Mouse (Mus musculus) C2C12 (cell line): ENCODE measurements at regions not wholly inside any gene's neighbourhood (a gene's known extent, or its start where the extent isn't known, plus 50 kb on each side); places are given as distances from the start of the nearest gene placed in this dataset.

Experiments used
- H3K27me3 ChIP-seq: one replicate; pipeline ENCODE4 v1.6.1; 2011; ENCODE audit not compliant: control insufficient read depth, insufficient read depth, insufficient read length
- H3K36me3 ChIP-seq: one replicate; pipeline ENCODE4 v1.6.1; 2011; ENCODE audit not compliant: control insufficient read depth, insufficient read depth
- H3K4me3 ChIP-seq: one replicate; pipeline ENCODE4 v1.5.1; 2011; ENCODE audit warnings: mild to moderate bottlenecking, control low read depth; ENCODE audit not compliant: poor library complexity, insufficient read depth, severe bottlenecking
- H3K79me2 ChIP-seq: one replicate; pipeline ENCODE4 v1.6.1; 2011; ENCODE audit not compliant: control insufficient read depth, insufficient read depth
- H3K79me3 ChIP-seq: one replicate; pipeline ENCODE4 v1.6.1; 2011; ENCODE audit warnings: low read depth, control low read depth
- H3ac ChIP-seq: one replicate; pipeline ENCODE3; 2011; ENCODE audit warnings: low read depth; ENCODE audit not compliant: control insufficient read depth, insufficient read length
- CEBPB ChIP-seq: IDR thresholded peaks from one replicate; pipeline ENCODE4 v1.6.1; 2011; ENCODE audit warnings: low read depth, mild to moderate bottlenecking, control low read depth, moderate library complexity
- CTCF ChIP-seq: IDR thresholded peaks from one replicate; pipeline ENCODE4 v1.5.1; 2011; ENCODE audit not compliant: control insufficient read depth, insufficient read depth, insufficient read length
- FOSL1 ChIP-seq: IDR thresholded peaks from one replicate; pipeline ENCODE4 v1.8.0; 2011; ENCODE audit warnings: mild to moderate bottlenecking, low read length; ENCODE audit not compliant: poor library complexity, insufficient read depth, severe bottlenecking
- MAX ChIP-seq: IDR thresholded peaks from one replicate; pipeline ENCODE4 v1.6.1; 2011; ENCODE audit warnings: mild to moderate bottlenecking, control low read depth
- MYOD1 ChIP-seq: IDR thresholded peaks from one replicate; pipeline ENCODE4 v1.6.1; 2011; ENCODE audit warnings: low read depth; ENCODE audit not compliant: control insufficient read depth, insufficient read length
- MYOG ChIP-seq: IDR thresholded peaks from one replicate; pipeline ENCODE4 v1.6.1; 2011; ENCODE audit not compliant: control insufficient read depth, insufficient read length; ENCODE audit errors: extremely low read depth
- USF1 ChIP-seq: IDR thresholded peaks from one replicate; pipeline ENCODE4 v1.6.1; 2011; ENCODE audit warnings: low read depth, mild to moderate bottlenecking, control low read depth, moderate library complexity

DNA sequence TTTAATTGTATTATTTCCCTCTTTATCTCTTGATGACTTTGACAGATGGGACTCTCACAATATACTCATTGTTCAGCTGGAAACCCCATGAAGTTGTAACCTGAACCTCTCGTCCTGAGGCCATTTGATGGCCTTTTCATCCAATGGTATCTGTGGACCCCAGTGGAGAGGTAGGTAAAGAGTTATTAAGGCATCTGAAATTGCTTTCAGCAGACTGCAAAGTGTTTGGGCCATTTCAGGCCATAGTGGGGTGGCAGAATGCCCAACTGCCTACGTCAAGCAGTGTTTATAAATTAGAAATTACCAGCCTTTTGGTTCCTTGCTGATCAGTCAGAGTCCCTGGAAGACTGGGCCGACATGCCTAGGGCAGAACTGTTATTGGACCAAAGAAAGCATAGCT, 272.4 kb upstream of the Usp25 start:
- no peak overlapping the region for H3ac ChIP-seq
- no peaks in the 10 kb centered on the region for H3K79me3 ChIP-seq
- no peaks in the 10 kb centered on the region for H3K79me2 ChIP-seq
- H3K4me3 ChIP-seq, result no peak overlapping the region
- no peaks in the 10 kb centered on the region for H3K27me3 ChIP-seq
- TF ChIP-seq FOSL1 (no peak), CEBPB (no peak), USF1 (no peak), MYOD1 (no peak), CTCF (no peak)
- no peaks in the 10 kb centered on the region for H3K36me3 ChIP-seq

- H3ac ChIP-seq, result no peak overlapping the region
- no peaks in the 10 kb centered on the region for H3K36me3 ChIP-seq
- H3K27me3 ChIP-seq, result no peaks in the 10 kb centered on the region
- H3K79me3 ChIP-seq, result no peaks in the 10 kb centered on the region
- TF ChIP-seq CTCF (no peak), FOSL1 (no peak), CEBPB (no peak), MYOD1 (no peak), MYOG (no peak), MAX (no peak), USF1 (no peak)
- no peaks in the 10 kb centered on the region for H3K79me2 ChIP-seq
- no peak overlapping the region for H3K4me3 ChIP-seq
Observed at GRCm38 (mm10) chr16:76725991-76726390, 287.5 kb upstream of the Usp25 start.

GRCm38 (mm10) chr16:76725271-76725670, 288.2 kb upstream of the Usp25 start:
- TF ChIP-seq MYOG (no peak), USF1 (no peak), CTCF (no peak), MAX (no peak), FOSL1 (no peak), MYOD1 (no peak), CEBPB (no peak)
- Histone ChIP-seq H3K79me2 (no peaks in the 10 kb centered on the region), H3K4me3 (no peak overlapping the region), H3K36me3 (no peaks in the 10 kb centered on the region), H3K27me3 (no peaks in the 10 kb centered on the region), H3K79me3 (no peaks in the 10 kb centered on the region), H3ac (no peak overlapping the region)

DNA sequence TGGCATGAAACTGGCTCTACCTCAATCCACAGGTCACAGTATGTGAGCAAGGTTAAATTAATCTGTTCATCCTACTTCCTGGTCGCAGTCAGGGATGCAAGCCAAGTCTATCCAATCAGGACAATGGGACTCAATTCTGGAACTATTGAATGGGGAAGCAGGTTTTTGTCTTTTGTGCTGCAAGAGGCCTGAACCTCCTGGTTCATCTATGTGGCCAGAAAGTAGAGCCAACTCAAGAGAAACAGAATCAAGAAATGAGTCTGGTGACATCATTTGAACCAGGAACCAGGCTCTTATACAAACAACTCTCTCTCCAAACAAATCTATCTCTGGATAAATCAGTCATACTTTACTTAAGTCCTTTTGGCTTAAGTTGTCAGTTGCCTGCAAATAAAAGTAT, 294.7 kb upstream of the Usp25 start:
- no peaks in the 10 kb centered on the region for H3K27me3 ChIP-seq
- no peaks in the 10 kb centered on the region for H3K79me2 ChIP-seq
- no peak overlapping the region for H3K4me3 ChIP-seq
- H3K36me3 ChIP-seq, result no peaks in the 10 kb centered on the region
- H3K79me3 ChIP-seq, result no peaks in the 10 kb centered on the region
- H3ac ChIP-seq, result no peak overlapping the region
- TF ChIP-seq CEBPB, result no peak

- Histone ChIP-seq H3K4me3 (no peak overlapping the region), H3K79me3 (no peaks in the 10 kb centered on the region), H3ac (no peak overlapping the region), H3K36me3 (no peaks in the 10 kb centered on the region), H3K79me2 (no peaks in the 10 kb centered on the region), H3K27me3 (no peaks in the 10 kb centered on the region)
- TF ChIP-seq FOSL1, result no peak
- no peak for TF ChIP-seq CEBPB
- TF ChIP-seq MYOG, result no peak
- no peak for TF ChIP-seq CTCF
- TF ChIP-seq USF1, result no peak
- no peak for TF ChIP-seq MAX
Observed at GRCm38 (mm10) chr16:76718147-76718546, 295.4 kb upstream of the Usp25 start.

DNA sequence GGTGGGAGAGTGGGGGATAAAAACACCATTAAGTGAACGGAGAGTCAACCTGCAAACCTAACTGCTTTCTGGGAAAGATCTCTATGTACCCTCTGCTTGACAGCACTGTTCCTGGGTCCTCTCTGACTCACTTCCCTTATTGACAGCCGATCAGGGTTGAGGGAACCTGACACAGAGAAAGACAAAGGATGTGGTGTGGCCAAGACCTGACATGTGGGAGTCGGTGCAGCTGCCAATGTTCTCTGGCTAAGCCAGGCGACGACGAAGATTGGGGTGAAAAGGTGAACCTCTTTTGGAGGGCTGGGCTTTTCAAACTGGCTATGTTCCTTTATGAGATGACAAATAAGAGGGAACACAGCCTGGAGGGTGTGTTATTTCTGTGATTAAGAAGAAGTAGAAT, 318.6 kb upstream of the Usp25 start:
- Histone ChIP-seq H3K79me3 (no peaks in the 10 kb centered on the region), H3K4me3 (no peak overlapping the region), H3K27me3 (no peaks in the 10 kb centered on the region), H3ac (no peak overlapping the region), H3K36me3 (no peaks in the 10 kb centered on the region), H3K79me2 (no peaks in the 10 kb centered on the region)
- no peak for TF ChIP-seq CTCF
- no peak for TF ChIP-seq MAX
- TF ChIP-seq CEBPB, result no peak
- no peak for TF ChIP-seq USF1
- no peak for TF ChIP-seq MYOG
- no peak for TF ChIP-seq MYOD1
- no peak for TF ChIP-seq FOSL1
